Mouse (Mus musculus) hindbrain, embryonic 14.5 days (tissue): Measurements from ENCODE around the gene Tdg. TPM values are rescaled to one million over a fixed set of nuclear protein-coding genes. Genes with fewer than 3 reads are reported as not detected.

Source experiments
- ATAC-seq: fragments of 200-750 bp; cut with Nextera tagmentation; 2 replicates; pipeline ENCODE4 v1.8.0; 2017; ENCODE audit warnings: moderate number of reproducible peaks, mild to moderate bottlenecking, moderate TSS enrichment, moderate library complexity; ENCODE audit not compliant: low FRiP score
- DNase-seq: peaks from one replicate; pipeline ENCODE4 v3.0.0-alpha.2; 2015; ENCODE audit warnings: low spot score
- H3K27ac ChIP-seq: fragments of 300-500 bp; sonication (generic); 2 replicates; pipeline ENCODE4 v1.5.1; 2014; ENCODE audit warnings: mild to moderate bottlenecking, moderate library complexity
- H3K27me3 ChIP-seq: fragments of 300-500 bp; sonication (generic); 2 replicates; pipeline ENCODE4 v1.6.1; 2014; ENCODE audit warnings: mild to moderate bottlenecking, low read length, mixed read lengths; ENCODE audit not compliant: control insufficient read depth, insufficient read depth
- H3K36me3 ChIP-seq: fragments of 300-500 bp; sonication (generic); replicated peaks from 2 replicates; pipeline ENCODE4 v1.6.1; 2014; ENCODE audit not compliant: control insufficient read depth, insufficient read depth
- H3K4me1 ChIP-seq: fragments of 300-500 bp; sonication (generic); replicated peaks from 2 replicates; pipeline ENCODE4 v1.6.1; 2014; ENCODE audit warnings: antibody characterized with exemption, low read length, mixed read lengths; ENCODE audit not compliant: control insufficient read depth, insufficient read depth
- H3K4me2 ChIP-seq: fragments of 300-500 bp; sonication (generic); replicated peaks from 2 replicates; pipeline ENCODE4 v1.6.1; 2014; ENCODE audit warnings: mild to moderate bottlenecking, moderate library complexity
- H3K4me3 ChIP-seq: fragments of 300-500 bp; sonication (generic); replicated peaks from 2 replicates; pipeline ENCODE4 v1.5.1; 2014; ENCODE audit warnings: mild to moderate bottlenecking, low read length
- H3K9ac ChIP-seq: fragments of 300-500 bp; sonication (generic); 2 replicates; pipeline ENCODE4 v1.6.1; 2014
- H3K9me3 ChIP-seq: fragments of 300-500 bp; sonication (generic); 2 replicates; pipeline ENCODE4 v1.6.1; 2016; ENCODE audit warnings: low read length; ENCODE audit not compliant: control insufficient read depth
- WGBS: fragments of 180-500 bp; shearing (Covaris S2); extraction: QIAGEN DNeasy Blood & Tissue Kit; methylation state at CpG from one replicate; pipeline ENCODE4 v1.1.7; 2014; 5-methylcytosine and 5-hydroxymethylcytosine counted together
- polyA plus RNA-seq: library from polyadenylated mRNA; unstranded; fragments of >200 nt; fragmentation: Nextera tagmentation; extraction: Ambion mirVana; gene quantifications from 2 replicates; pipeline ENCODE4 v1.2.1, GENCODE M21; 2014

The Tdg gene
- polyA plus RNA-seq, 1 experiment from 2014 or later: 157 TPM

GRCm38 (mm10) chr10:82681639-82682038 is 52.0 kb downstream of the Tdg start:
- 90% methylated on average over 7 of the region's 7 CpGs for WGBS
- H3K4me3 ChIP-seq: no peak overlapping the region
- no peak overlapping the region for H3K4me2 ChIP-seq
- no peak overlapping the region for H3K9ac ChIP-seq
- DNase-seq (no peak), ATAC-seq (no peak)
- no peaks in the 10 kb centered on the region for H3K4me1 ChIP-seq
- no peaks in the 10 kb centered on the region for H3K9me3 ChIP-seq
- no peak overlapping the region for H3K27ac ChIP-seq
- H3K36me3 ChIP-seq: no peaks in the 10 kb centered on the region
- H3K27me3 ChIP-seq: no peaks in the 10 kb centered on the region

GRCm38 (mm10) chr10:82685440-82685839 is 55.8 kb downstream of the Tdg start:
- 89% methylated on average over 2 of the region's 2 CpGs for WGBS
- H3K27ac ChIP-seq: no peak overlapping the region
- no peak for ATAC-seq

DNA sequence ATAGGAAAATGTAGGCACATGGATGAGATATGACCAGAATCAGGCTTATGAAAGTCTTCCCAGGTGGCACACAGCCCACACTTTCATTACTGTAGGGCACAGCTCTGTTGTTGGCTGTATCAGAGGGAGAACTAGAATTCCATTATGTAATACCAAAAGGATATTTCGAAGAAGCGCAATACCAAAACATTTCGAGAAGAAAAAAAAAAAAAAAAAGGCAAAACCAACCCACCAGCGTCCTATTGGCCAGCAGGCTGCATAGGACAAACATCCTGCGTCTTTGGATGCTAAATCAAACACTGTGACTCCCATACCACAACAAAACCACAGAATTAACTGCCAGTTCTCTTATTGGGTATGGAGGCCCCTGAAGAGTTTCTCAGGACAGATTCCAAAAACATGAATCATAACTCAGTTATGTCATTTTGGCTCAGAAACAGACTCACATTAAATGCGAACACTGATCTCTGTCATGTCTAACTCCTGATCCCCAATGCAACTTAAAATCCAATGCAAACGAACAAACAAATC is 60.1 kb downstream of the Tdg start:
- no peak for DNase-seq
- H3K9ac ChIP-seq: no peak overlapping the region
- H3K27ac ChIP-seq: no peak overlapping the region
- no peaks in the 10 kb centered on the region for H3K27me3 ChIP-seq
- peak overlapping the region; percentile 36; the same call in 1 of the 2 replicates for H3K4me2 ChIP-seq
- no peaks in the 10 kb centered on the region for H3K36me3 ChIP-seq
- H3K9me3 ChIP-seq: no peaks in the 10 kb centered on the region
- no peak for ATAC-seq
- 86% methylated on average over 7 of the region's 7 CpGs for WGBS
- H3K4me1 ChIP-seq: no peaks in the 10 kb centered on the region
- H3K4me3 ChIP-seq: no peak overlapping the region

More at GRCm38 (mm10) chr10:82685440-82685839, 55.8 kb downstream of the Tdg start:
- Histone ChIP-seq H3K27me3 (no peaks in the 10 kb centered on the region), H3K9me3 (no peaks in the 10 kb centered on the region), H3K4me1 (no peaks in the 10 kb centered on the region), H3K4me3 (no peak overlapping the region), H3K4me2 (no peak overlapping the region), H3K36me3 (no peaks in the 10 kb centered on the region), H3K9ac (no peak overlapping the region)
- DNase-seq: no peak

GRCm38 (mm10) chr10:82690494-82690893 is 60.9 kb downstream of the Tdg start, which contains the start of gene Glt8d2:
TSS of gene Glt8d2 (minus strand) at chr10:82690650.
- Histone ChIP-seq H3K4me3 (no peak within 1 kb of the TSS), H3K9ac (0 out of 2 replicates have a peak within 1 kb of the TSS, but pooled peaks have one; percentile 2), H3K4me2 (peak within 1 kb of the TSS; percentile 36), H3K27ac (no peak within 1 kb of the TSS), H3K9me3 (no peaks in the 10 kb centered on the region), H3K27me3 (no peaks in the 10 kb centered on the region), H3K4me1 (no peaks in the 10 kb centered on the region), H3K36me3 (no peaks in the 10 kb centered on the region)
- DNase-seq (no peak), ATAC-seq (no peak)
- 9% methylated on average over 14 of the region's 14 CpGs for WGBS

- no peaks in the 10 kb centered on the region for H3K9me3 ChIP-seq
- no peaks in the 10 kb centered on the region for H3K27me3 ChIP-seq
- DNase-seq: no peak
- no peak for ATAC-seq
- H3K9ac ChIP-seq: no peak within 1 kb of the TSS
- H3K4me1 ChIP-seq: peaks cover 15% of the 10 kb centered on the region
- H3K36me3 ChIP-seq: no peaks in the 10 kb centered on the region
- WGBS: 89% methylated on average over 5 of the region's 5 CpGs
- H3K27ac ChIP-seq: no peak within 1 kb of the TSS
- no peak within 1 kb of the TSS for H3K4me2 ChIP-seq
- no peak within 1 kb of the TSS for H3K4me3 ChIP-seq
Observed at GRCm38 (mm10) chr10:82695956-82696355, 66.3 kb downstream of the Tdg start, which contains the start of gene Hcfc2. TSS of gene Hcfc2 (plus strand) at chr10:82696160.

DNA sequence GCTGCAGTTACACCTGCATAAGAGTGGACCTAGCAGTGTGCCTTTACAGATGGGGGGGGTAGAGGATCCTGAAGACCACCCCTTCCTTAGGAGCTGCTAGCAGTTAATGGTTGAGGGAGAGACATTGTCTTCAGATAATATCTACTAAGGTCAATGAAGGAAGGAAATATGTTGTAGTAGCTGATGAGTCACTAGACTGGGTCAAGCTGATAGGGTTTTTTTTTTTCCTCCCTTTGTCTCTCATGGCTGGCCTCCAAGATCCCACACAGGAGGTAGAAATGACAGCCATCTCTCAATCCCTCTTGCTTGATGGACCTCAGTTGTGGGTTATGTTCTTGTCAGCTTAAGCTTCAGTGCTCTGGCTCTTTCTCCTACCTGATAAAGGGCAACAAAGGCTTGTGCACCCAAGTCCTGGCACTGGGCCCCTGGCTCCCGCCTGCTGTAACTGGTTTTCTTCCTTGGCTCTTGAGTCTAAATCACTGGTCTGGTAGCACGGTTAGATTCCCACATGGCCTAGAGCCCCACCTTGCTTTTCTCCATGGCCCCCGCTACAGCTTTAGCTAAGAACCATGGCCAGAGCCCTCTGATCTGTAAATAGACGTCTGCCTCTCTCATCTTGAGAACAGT is 66.9 kb downstream of the Tdg start:
- Histone ChIP-seq H3K36me3 (0 out of 2 replicates have a peak, but pooled peaks cover 5% of the 10 kb centered on the region), H3K4me3 (no peak overlapping the region), H3K4me1 (peaks cover 15% of the 10 kb centered on the region), H3K27me3 (no peaks in the 10 kb centered on the region), H3K9me3 (no peaks in the 10 kb centered on the region), H3K27ac (no peak overlapping the region), H3K4me2 (no peak overlapping the region), H3K9ac (no peak overlapping the region)
- WGBS: 74% methylated on average over 4 of the region's 4 CpGs
- DNase-seq (no peak), ATAC-seq (no peak)

- Histone ChIP-seq H3K4me1 (peaks cover 15% of the 10 kb centered on the region), H3K9ac (no peak overlapping the region), H3K27me3 (no peaks in the 10 kb centered on the region), H3K36me3 (peaks cover 12% of the 10 kb centered on the region), H3K9me3 (no peaks in the 10 kb centered on the region), H3K4me2 (no peak overlapping the region), H3K4me3 (no peak overlapping the region), H3K27ac (no peak overlapping the region)
- 88% methylated on average over 3 of the region's 3 CpGs for WGBS
- DNase-seq (no peak), ATAC-seq (no peak)
Observed at GRCm38 (mm10) chr10:82697305-82697898, 67.8 kb downstream of the Tdg start.

GRCm38 (mm10) chr10:82698712-82699261 is 69.2 kb downstream of the Tdg start:
- Histone ChIP-seq H3K4me1 (peaks cover 15% of the 10 kb centered on the region), H3K9me3 (no peaks in the 10 kb centered on the region), H3K9ac (peak overlapping the region; percentile 86), H3K4me3 (peak overlapping the region; percentile 83), H3K36me3 (peaks cover 15% of the 10 kb centered on the region), H3K27me3 (no peaks in the 10 kb centered on the region), H3K27ac (peak overlapping the region; percentile 79), H3K4me2 (peak overlapping the region; percentile 83)
- ATAC-seq (peak; percentile 96), DNase-seq (peak; percentile 89)
- under 1% methylated on average over 38 of the region's 42 CpGs for WGBS

- H3K4me2 ChIP-seq: peak overlapping the region; percentile 83
- ATAC-seq: peak; percentile 83
- peak overlapping the region; percentile 83 for H3K4me3 ChIP-seq
- H3K4me1 ChIP-seq: peaks cover 15% of the 10 kb centered on the region
- H3K9ac ChIP-seq: peak overlapping the region; percentile 86
- under 1% methylated on average over 56 of the region's 59 CpGs for WGBS
- H3K27me3 ChIP-seq: no peaks in the 10 kb centered on the region
- peaks cover 20% of the 10 kb centered on the region for H3K36me3 ChIP-seq
- H3K9me3 ChIP-seq: no peaks in the 10 kb centered on the region
- DNase-seq: peak; percentile 31
- peak overlapping the region; percentile 79 for H3K27ac ChIP-seq
Observed at GRCm38 (mm10) chr10:82699296-82699941, 69.8 kb downstream of the Tdg start.
